Mouse (Mus musculus) testis, postnatal 10 days (tissue): Measurements from ENCODE around the gene Fam98b.

Source experiments
- DNase-seq: peaks from one replicate; pipeline ENCODE4 v3.0.0; 2021; ENCODE audit warnings: low spot score

Gene Fam98b

DNA sequence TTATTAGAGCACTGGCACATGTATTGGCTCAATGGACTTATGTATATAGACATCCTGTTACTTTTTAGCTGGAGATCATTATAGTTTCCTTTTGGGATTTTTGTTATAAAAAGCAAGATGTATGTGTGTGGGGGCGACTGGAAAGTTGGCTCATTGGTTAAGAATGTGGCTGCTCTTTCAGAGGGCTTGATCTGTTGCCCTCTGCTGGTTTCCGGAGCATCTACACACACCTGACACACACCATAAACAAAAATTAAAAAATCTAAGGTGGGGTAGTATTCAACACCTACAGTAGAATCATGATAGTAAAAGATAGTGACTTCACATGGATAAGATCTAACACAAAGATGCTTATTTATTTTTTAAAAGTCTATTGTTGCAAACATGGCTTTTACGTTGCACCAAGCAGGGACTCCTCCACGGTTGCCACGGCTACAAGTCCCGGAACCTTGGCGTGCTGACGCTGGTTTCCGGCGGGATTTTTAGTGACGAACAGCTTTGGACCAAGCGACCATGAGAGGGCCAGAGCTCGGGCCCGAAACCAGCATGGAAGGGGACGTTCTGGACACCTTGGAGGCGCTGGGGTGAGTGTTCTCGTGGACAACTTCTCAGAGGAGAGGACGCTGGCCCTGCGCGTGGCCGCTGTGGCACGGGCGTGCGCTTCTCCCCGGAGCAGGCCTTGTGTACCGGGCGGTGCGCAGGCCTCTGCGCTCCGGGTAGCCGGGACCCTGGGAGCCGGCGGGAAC is at the start of gene Fam98b:
Gene Fam98b (plus strand): TSS at position 485 of the 746 bp plus-strand sequence.
- peak; percentile 90 for DNase-seq

DNA sequence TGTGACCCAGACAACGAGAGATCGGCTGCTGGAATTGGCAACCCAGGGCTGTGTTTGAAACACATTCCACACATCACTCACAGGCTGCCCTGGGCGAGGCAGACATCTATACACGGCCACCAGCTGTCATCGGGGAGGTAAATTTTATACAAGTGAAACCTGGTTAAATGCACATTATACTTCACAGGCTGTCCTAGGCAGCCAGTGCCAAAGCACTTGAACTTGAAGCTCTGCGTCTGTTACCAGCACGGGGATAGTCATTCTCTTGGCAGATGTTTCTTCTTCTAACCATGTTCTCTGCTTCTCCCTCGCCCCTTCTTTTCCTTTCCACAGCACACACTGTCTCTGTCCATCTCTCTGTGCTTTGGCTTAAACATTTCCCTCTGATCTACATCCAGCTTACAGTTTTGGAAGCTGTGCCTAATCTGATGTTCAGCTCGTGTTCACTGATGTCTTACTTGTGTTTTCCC is 48.6 kb upstream of the Fam98b start:
- DNase-seq: no peak

- DNase-seq: no peak
Observed at GRCm38 (mm10) chr2:117203350-117203749, 46.2 kb upstream of the Fam98b start.

GRCm38 (mm10) chr2:117204534-117204933 is 45.0 kb upstream of the Fam98b start:
- no peak for DNase-seq

DNA sequence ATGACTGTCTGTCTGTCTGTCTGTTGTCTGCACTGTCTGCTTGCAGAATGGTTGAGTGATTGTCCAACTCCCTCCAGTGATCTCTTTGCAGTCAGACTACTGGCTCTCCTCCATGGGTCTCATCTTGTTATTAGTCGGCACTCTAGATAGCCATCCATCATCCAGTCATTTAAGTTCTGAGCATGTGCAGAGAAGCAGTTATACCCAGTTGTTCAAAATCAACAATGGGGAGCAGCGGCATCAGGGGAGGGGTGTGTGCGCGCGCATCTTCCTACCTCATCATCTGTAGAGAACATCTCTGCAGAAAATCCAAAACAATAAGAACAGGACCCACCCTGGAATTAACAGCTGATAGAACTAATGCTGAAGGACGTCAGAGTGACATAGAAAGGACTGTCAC is 44.5 kb upstream of the Fam98b start:
- no peak for DNase-seq

- no peak for DNase-seq
Observed at GRCm38 (mm10) chr2:117210416-117211085, 39.0 kb upstream of the Fam98b start.

- no peak for DNase-seq
Observed at GRCm38 (mm10) chr2:117216152-117216551, 33.4 kb upstream of the Fam98b start.

DNA sequence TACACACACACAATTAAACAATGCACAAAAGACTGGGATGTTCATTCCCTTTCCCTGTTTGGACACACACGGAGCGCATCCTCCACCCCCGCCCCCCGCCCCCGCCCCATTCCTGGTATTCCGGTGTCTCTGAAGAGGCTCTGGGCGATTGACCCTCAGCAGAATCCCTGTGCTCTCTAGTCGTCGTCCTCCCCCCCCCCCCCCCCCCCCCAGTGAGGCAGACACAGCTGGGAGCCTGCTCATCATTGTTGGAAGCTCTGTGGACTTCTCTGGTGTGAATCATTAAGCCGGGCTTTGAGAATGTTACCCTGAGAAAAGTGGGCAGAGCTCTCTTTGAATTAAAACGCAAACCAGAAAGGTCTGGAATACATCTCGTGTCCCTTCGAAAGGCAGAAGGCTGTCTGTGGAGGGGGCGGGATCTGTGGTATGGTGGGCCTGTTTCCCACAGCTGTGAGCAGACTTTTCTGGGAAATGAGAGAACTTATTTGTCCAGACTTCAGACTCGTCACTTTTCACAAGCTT is 31.8 kb upstream of the Fam98b start:
- no peak for DNase-seq

DNA sequence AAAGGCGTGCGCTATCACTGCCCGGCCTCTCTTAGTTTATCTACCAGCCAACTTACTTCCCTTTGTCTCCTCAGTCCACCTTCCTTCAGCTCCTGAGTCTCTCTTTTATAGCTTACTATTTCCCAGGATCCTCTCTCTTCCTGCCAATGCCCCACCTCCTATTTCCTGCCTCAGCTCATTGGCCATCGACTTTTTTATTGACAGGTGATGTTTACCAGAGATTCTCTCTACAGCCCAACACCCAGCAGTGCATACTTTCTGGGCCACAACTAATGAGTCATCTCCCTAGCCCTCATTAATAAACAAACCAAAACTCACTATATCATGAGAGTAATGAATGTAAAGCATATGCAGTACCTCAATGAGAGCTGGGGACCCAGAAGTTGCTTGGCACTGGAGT is 30.0 kb upstream of the Fam98b start:
- no peak for DNase-seq

- DNase-seq: no peak
Observed at GRCm38 (mm10) chr2:117222651-117223050, 26.9 kb upstream of the Fam98b start.

GRCm38 (mm10) chr2:117228601-117229125 is 20.9 kb upstream of the Fam98b start:
- no peak for DNase-seq

DNA sequence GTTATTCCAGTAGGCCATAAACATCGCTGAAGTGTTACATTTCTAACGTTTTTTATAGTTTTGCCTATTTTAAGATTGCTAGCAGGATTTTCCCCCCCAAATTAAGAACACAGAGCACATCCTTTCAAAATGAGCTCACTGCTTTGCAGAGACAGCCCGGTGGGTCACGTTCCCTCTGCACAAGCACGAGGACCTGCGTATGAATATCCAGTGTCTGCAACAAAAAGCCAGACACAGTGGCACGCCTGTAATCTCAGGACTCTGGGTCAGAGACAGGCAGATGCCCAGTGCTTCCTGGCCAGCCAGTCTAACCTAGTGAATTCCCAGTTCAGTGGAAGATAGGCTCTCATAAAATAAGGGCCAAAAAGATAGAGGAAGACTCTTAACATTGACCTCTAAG is 19.3 kb upstream of the Fam98b start:
- no peak for DNase-seq

- peak; percentile 95 for DNase-seq
Observed at GRCm38 (mm10) chr2:117231257-117231656, 18.3 kb upstream of the Fam98b start.

- no peak for DNase-seq
Observed at GRCm38 (mm10) chr2:117241953-117242352, 7.6 kb upstream of the Fam98b start.

DNA sequence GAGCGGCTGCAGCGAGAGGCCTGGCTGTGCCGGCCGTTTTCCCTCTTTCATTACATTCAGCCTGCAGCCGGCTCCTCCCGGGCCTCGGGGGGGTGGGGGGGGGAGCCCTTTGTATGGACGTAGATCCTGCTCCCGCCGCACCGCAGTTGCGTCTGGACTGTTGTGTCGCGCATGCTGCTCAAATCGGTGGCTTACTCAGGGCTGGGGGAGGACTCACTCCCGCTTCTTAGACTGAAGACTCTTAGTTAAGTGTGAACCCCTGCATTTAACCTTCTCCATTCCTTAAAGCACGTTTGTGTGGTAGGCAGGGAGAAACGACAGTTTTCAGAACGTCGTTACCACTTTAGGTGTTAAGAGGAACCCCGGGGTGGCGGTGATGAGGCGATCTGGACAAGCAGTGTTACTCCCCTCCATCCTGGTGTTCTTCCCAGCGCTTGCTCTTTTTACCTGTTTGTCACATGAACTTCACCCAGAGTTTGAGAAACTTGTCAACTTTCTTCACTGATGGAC is 517 bp downstream of the Fam98b start:
- DNase-seq: no peak

DNA sequence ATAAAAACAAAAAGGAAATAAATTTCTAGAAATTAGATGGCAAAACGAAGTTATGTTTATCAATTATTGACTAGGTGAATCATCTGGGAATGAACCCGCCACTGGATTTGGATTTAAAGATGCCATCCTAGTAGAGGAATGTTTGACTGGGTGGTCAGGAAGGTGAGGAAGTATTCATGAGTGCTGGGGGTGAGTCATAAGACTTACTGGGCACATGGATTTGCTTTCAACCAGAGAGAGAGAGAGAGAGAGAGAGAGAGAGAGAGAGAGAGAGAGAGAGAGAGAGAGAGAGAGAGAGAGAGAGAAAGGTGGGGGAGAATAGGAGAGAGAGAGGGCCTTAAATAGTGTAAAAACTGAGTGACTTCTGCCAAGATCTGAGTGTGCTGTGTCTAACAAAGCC is 5.9 kb downstream of the Fam98b start:
- no peak for DNase-seq

DNA sequence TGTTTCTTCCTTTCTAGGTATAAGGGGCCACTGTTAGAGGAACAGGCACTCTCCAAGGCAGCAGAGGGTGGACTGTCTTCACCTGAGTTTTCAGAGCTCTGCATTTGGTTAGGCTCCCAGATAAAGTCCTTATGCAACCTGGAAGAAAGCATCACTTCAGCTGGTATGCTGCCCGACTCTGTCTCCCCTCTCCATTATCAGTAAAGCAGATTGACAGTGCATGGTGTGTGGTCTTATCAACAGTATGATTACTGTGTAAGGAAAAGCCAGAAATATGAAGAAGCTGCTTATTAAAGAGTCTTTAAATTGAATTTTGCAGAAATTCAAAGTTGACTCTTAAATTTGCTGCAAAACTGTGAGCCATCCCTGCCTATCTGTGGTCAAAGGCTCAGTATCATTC is 8.1 kb downstream of the Fam98b start:
- no peak for DNase-seq

- no peak for DNase-seq
Observed at GRCm38 (mm10) chr2:117262184-117262583, 12.6 kb downstream of the Fam98b start.

GRCm38 (mm10) chr2:117263786-117264408 is 14.4 kb downstream of the Fam98b start:
- DNase-seq: peak; percentile 73

DNA sequence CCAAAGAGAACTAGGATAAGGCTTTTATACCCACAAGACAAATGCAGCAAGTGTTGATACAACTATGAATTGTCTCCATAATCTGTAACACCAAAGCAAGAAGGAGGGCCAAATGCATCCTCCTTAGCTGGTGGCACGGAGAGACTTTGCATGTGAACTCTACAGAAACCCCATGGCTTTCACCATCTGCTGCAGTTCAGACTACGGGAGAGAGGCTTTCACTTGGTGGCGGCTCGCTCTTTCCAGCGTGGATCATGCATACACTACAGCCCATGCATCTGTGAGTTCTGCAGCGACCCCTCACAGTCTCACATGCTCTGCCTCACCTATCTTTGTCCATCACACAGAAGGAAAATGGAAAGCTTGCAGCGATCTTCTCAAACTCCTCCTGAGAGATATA is 38.8 kb downstream of the Fam98b start:
- no peak for DNase-seq

- DNase-seq: no peak
Observed at GRCm38 (mm10) chr2:117299596-117300448, 50.3 kb downstream of the Fam98b start.
